Mouse (Mus musculus) heart, postnatal 0 days (tissue): ENCODE data around the gene Tnfsf12. TPM values are rescaled to one million over a fixed set of nuclear protein-coding genes. Genes with fewer than 3 reads are reported as not detected.

Source experiments
- ATAC-seq: fragments of 200-750 bp; cut with Nextera tagmentation; 2 replicates; pipeline ENCODE4 v1.8.0; 2017; ENCODE audit warnings: low read depth, moderate number of reproducible peaks, moderate library complexity; ENCODE audit not compliant: insufficient read depth
- DNase-seq: peaks from one replicate; pipeline ENCODE4 v3.0.0-alpha.2; 2016; ENCODE audit warnings: low spot score
- H3K27ac ChIP-seq: fragments of 300-500 bp; sonication (generic); 2 replicates; pipeline ENCODE4 v1.5.1; 2014; ENCODE audit warnings: low read depth, mild to moderate bottlenecking
- H3K27me3 ChIP-seq: fragments of 300-500 bp; sonication (generic); 2 replicates; pipeline ENCODE4 v1.6.1; 2014; ENCODE audit warnings: low read length, mixed read lengths; ENCODE audit not compliant: control insufficient read depth, insufficient read depth
- H3K36me3 ChIP-seq: fragments of 300-500 bp; sonication (generic); replicated peaks from 2 replicates; pipeline ENCODE4 v1.6.1; 2014; ENCODE audit warnings: low read length, mixed read lengths; ENCODE audit not compliant: control insufficient read depth, insufficient read depth
- H3K4me1 ChIP-seq: fragments of 300-500 bp; sonication (generic); 2 replicates; pipeline ENCODE4 v1.6.1; 2014; ENCODE audit warnings: antibody characterized with exemption; ENCODE audit not compliant: control insufficient read depth, insufficient read depth
- H3K4me2 ChIP-seq: fragments of 300-500 bp; sonication (generic); 2 replicates; pipeline ENCODE4 v1.6.1; 2014; ENCODE audit warnings: low read depth, mild to moderate bottlenecking, low read length, moderate library complexity
- H3K4me3 ChIP-seq: fragments of 300-500 bp; sonication (generic); 2 replicates; pipeline ENCODE4 v1.5.1; 2014; ENCODE audit warnings: low read depth, low read length
- H3K9ac ChIP-seq: fragments of 300-500 bp; sonication (generic); replicated peaks from 2 replicates; pipeline ENCODE4 v1.6.1; 2014; ENCODE audit warnings: low read depth, low read length, mixed read lengths
- H3K9me3 ChIP-seq: fragments of 300-500 bp; sonication (generic); replicated peaks from 2 replicates; pipeline ENCODE4 v1.6.1; 2016; ENCODE audit warnings: low read length; ENCODE audit not compliant: control insufficient read depth
- CTCF ChIP-seq: IDR thresholded peaks from 2 replicates; pipeline ENCODE4 v1.5.1; 2016; ENCODE audit warnings: antibody characterized with exemption, control low read depth, low read depth
- EP300 ChIP-seq: IDR thresholded peaks from 2 replicates; pipeline ENCODE4 v1.6.1; 2016; ENCODE audit warnings: antibody characterized with exemption, low read depth
- WGBS: fragments of 180-500 bp; shearing (Covaris S2); extraction: QIAGEN DNeasy Blood & Tissue Kit; methylation state at CpG from one replicate; pipeline ENCODE4 v1.1.7; 2014; 5-methylcytosine and 5-hydroxymethylcytosine counted together
- polyA plus RNA-seq: library from polyadenylated mRNA; unstranded; fragments of >200 nt; fragmentation: Nextera tagmentation; extraction: Ambion mirVana; gene quantifications from 2 replicates; pipeline ENCODE4 v1.2.1, GENCODE M21; 2015
- total RNA-seq: library from RNA; depleted of rRNA; stranded (reverse); fragments of >200 nt; gene quantifications from 2 replicates; pipeline ENCODE4 v1.2.3, GENCODE M21; 2014; ENCODE audit warnings: low replicate concordance

Gene Tnfsf12
- total and polyA plus RNA-seq, 2 experiments from 2014 or later: 5.3 to 9.3 TPM

DNA sequence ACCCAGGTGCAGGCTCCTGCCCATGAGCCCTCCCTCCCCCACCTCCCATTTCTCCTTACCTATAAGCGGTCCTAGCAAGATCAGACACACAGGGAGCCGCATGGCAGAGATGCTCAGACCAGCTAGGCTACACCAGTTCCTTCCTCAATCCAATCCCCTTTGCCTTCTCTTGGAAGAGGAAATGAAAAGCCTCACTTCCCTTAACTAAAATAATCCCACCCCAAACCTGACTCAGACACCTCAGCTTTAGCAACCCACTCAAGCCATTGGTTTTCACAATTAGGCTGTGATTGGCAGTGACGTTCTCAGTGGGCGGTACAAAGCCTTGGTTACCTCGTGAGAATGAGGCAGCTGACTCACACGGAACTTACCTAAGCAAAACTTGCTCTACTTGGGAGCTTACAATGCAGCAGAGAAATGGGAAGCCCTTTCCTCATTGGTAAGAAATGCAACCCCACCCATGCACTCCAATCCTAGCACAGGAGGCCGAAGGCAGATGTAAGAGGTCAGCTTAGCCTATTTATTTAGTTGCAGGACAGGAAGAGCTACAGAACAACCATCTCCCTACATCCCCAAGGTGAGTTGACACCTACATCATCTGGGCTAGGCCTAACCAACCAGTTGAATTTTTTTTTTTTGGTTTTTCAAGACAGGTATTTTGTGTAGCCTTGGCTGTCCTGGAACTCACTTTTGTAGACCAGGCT, 29.5 kb downstream of the Tnfsf12 start, which contains the start of gene Cd68:
Gene Cd68 (minus strand): TSS at position 193 of the 704 bp plus-strand sequence.
- H3K9ac ChIP-seq: no peak within 1 kb of the TSS
- H3K4me2 ChIP-seq: no peak within 1 kb of the TSS
- ATAC-seq: no peak
- H3K36me3 ChIP-seq: peaks cover 63% of the 10 kb centered on the region
- H3K4me3 ChIP-seq: no peak within 1 kb of the TSS
- H3K4me1 ChIP-seq: peaks cover 19% of the 10 kb centered on the region
- WGBS: 37% methylated on average over 7 of the region's 7 CpGs
- H3K27ac ChIP-seq: peak within 1 kb of the TSS; percentile 53
- no peaks in the 10 kb centered on the region for H3K27me3 ChIP-seq
- DNase-seq: no peak
- TF ChIP-seq EP300 (0 out of 2 replicates have a peak, but pooled peaks have one; percentile 37), CTCF (no peak)
- no peaks in the 10 kb centered on the region for H3K9me3 ChIP-seq

- WGBS: 66% methylated on average over 9 of the region's 9 CpGs
- H3K36me3 ChIP-seq: peaks cover 63% of the 10 kb centered on the region
- peak overlapping the region; percentile 53 for H3K27ac ChIP-seq
These were observed 30.1 kb downstream of the Tnfsf12 start for GRCm38 (mm10) chr11:69665457-69665960.

DNA sequence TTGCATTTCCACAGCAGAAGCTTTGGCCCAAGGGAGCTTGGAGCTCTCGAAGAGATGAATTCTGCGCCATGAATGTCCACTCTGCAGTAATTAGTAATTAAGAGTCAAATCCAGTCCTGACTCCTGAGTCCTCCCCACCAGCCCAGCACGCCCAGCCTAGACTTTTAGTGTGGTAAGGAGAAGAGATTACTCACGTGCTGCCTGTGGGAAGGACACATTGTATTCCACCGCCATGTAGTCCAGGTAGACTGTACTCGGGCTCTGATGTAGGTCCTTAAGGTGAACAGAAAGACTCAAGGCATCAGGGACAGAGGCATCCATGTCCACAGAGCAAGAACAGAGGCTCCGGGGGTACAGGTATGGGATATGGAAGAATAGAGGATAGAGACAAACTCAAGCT, 30.8 kb downstream of the Tnfsf12 start:
- Histone ChIP-seq H3K4me2 (no peak overlapping the region), H3K4me3 (no peak overlapping the region), H3K27ac (no peak overlapping the region), H3K9me3 (no peaks in the 10 kb centered on the region), H3K4me1 (peaks cover 14% of the 10 kb centered on the region), H3K27me3 (no peaks in the 10 kb centered on the region), H3K36me3 (peaks cover 56% of the 10 kb centered on the region), H3K9ac (no peak overlapping the region)
- no peak for TF ChIP-seq EP300
- TF ChIP-seq CTCF: no peak
- DNase-seq: no peak
- 91% methylated on average over 7 of the region's 7 CpGs for WGBS
- ATAC-seq: no peak

More at GRCm38 (mm10) chr11:69665457-69665960, 30.1 kb downstream of the Tnfsf12 start:
- Histone ChIP-seq H3K4me3 (no peak overlapping the region), H3K9me3 (no peaks in the 10 kb centered on the region), H3K4me2 (no peak overlapping the region), H3K9ac (no peak overlapping the region), H3K27me3 (no peaks in the 10 kb centered on the region), H3K4me1 (peaks cover 19% of the 10 kb centered on the region)
- ATAC-seq (no peak), DNase-seq (no peak)
- TF ChIP-seq EP300: no peak
- no peak for TF ChIP-seq CTCF

GRCm38 (mm10) chr11:69663795-69664194, 31.9 kb downstream of the Tnfsf12 start:
- ATAC-seq: no peak
- 75% methylated on average over 6 of the region's 6 CpGs for WGBS
- no peak overlapping the region for H3K4me2 ChIP-seq

DNA sequence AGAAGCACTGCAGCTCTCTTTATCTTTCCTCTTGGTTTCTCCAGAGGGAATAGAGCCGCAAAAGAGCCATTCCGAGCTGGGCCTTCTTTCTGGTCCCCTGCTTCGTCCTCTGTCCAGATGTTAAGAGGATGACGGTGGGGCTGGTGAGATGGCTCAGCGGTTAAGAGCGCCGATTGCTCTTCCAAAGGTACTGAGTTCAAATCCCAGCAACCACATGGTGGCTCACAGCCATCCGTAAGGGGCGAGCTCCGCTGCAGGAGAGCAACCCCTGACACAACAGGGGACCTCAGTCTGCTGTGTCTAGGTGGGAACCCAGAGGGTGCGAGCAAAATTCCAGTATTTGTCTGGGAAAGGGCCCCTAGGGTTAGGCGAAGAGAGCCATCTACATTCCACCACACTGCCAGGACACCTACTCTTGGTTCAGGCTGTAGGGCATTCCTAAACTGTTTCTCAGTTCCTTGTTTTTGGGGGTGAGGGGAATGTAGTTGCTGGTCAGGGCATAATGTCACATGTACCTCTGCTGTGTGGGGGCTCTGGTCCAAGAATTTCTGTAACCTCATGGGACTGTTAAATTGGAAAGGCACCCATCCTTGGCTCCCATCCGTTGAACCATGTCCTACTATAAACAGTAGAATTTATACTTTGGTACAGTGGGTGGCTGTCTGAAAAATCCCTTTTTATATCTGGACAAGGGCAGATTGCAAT, 32.5 kb downstream of the Tnfsf12 start:
- H3K9ac ChIP-seq: peak overlapping the region; percentile 58
- no peaks in the 10 kb centered on the region for H3K27me3 ChIP-seq
- peaks cover 14% of the 10 kb centered on the region for H3K4me1 ChIP-seq
- no peak for ATAC-seq
- H3K4me2 ChIP-seq: peak overlapping the region; percentile 61
- peak overlapping the region; percentile 97 for H3K27ac ChIP-seq
- 66% methylated on average over 13 of the region's 13 CpGs for WGBS
- DNase-seq: no peak
- peak overlapping the region; percentile 52 for H3K4me3 ChIP-seq
- H3K36me3 ChIP-seq: peaks cover 51% of the 10 kb centered on the region
- no peaks in the 10 kb centered on the region for H3K9me3 ChIP-seq
- TF ChIP-seq EP300: no peak; the same call in 1 of the 2 replicates
- TF ChIP-seq CTCF: no peak

More at GRCm38 (mm10) chr11:69663795-69664194, 31.9 kb downstream of the Tnfsf12 start:
- Histone ChIP-seq H3K36me3 (peaks cover 51% of the 10 kb centered on the region), H3K4me1 (peaks cover 14% of the 10 kb centered on the region), H3K27me3 (no peaks in the 10 kb centered on the region), H3K9ac (no peak overlapping the region), H3K9me3 (no peaks in the 10 kb centered on the region), H3K4me3 (no peak overlapping the region), H3K27ac (peak overlapping the region; percentile 97)
- TF ChIP-seq EP300: no peak
- TF ChIP-seq CTCF: no peak
- DNase-seq: no peak
